Mouse (Mus musculus): ENCODE measurements around the gene Gpsm3. TPM values are rescaled to one million over a fixed set of nuclear protein-coding genes. Genes with fewer than 3 reads are reported as not detected.

Gpsm3 gene
- polyA plus RNA-seq, 1 experiment from 2014 or later, result 7.5 TPM

DNA sequence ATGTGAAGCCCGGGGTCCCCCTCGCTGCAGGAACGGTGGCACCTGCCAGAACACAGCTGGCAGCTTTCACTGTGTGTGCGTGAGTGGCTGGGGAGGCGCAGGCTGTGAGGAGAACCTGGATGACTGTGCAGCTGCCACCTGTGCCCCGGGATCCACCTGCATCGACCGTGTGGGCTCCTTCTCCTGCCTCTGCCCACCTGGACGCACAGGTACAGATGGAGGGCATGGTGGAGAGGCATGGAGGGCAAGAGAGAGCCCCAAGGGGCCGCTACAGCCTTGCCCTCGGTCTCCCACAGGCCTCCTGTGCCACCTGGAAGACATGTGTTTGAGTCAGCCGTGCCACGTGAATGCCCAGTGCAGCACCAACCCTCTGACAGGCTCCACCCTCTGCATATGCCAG, 21.2 kb upstream of the Gpsm3 start:
- no peaks in the 10 kb centered on the region for H3K36me3 ChIP-seq (ENCODE audit: control insufficient read depth, insufficient read depth, low read length)
- WGBS, result 80% methylated on average over 11 of the region's 13 CpGs
- H3K4me1 ChIP-seq (ENCODE audit: control insufficient read depth, insufficient read depth, low read length), result 0 out of 2 replicates have a peak, but pooled peaks cover 4% of the 10 kb centered on the region
- no peak overlapping the region for H3K27ac ChIP-seq (replicated peaks; ENCODE audit: low read depth, low read length)
- H3K4me3 ChIP-seq (ENCODE audit: low read depth, low read length), result no peak overlapping the region
- ATAC-seq (ENCODE audit: low read depth) (no peak), DNase-seq (ENCODE audit: low spot score) (no peak)
- no peak overlapping the region for H3K4me2 ChIP-seq (ENCODE audit: low read depth, low read length)
- H3K9me3 ChIP-seq (ENCODE audit: control insufficient read depth, low read length), result no peaks in the 10 kb centered on the region
- no peaks in the 10 kb centered on the region for H3K27me3 ChIP-seq (replicated peaks; ENCODE audit: control insufficient read depth, insufficient read depth, low read length)
- no peak overlapping the region for H3K9ac ChIP-seq (ENCODE audit: low read depth, low read length)

DNA sequence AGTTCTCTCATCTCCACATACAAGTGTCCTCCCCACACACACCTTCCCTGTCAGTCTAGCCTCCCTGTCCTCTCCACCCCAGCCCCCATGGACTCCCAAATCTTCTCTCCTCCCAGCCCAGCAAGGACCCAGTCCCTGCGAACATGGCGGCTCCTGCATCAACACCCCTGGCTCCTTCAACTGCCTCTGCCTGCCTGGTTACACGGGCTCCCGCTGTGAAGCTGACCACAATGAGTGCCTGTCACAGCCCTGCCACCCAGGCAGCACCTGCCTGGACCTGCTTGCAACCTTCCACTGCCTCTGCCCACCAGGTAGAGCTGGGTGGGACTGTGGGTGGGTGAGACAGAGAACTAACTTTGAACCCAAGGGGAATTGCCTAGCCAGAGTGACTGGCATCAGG, 19.7 kb upstream of the Gpsm3 start:
- no peak overlapping the region for H3K27ac ChIP-seq (replicated peaks; ENCODE audit: low read depth, low read length)
- no peaks in the 10 kb centered on the region for H3K36me3 ChIP-seq (ENCODE audit: control insufficient read depth, insufficient read depth, low read length)
- H3K9ac ChIP-seq (ENCODE audit: low read depth, low read length), result no peak overlapping the region
- no peak overlapping the region for H3K4me2 ChIP-seq (ENCODE audit: low read depth, low read length)
- no peak for DNase-seq (ENCODE audit: low spot score)
- WGBS, result 66% methylated on average over 4 of the region's 4 CpGs
- no peak overlapping the region for H3K4me3 ChIP-seq (ENCODE audit: low read depth, low read length)
- no peaks in the 10 kb centered on the region for H3K27me3 ChIP-seq (replicated peaks; ENCODE audit: control insufficient read depth, insufficient read depth, low read length)
- no peaks in the 10 kb centered on the region for H3K4me1 ChIP-seq (ENCODE audit: control insufficient read depth, insufficient read depth, low read length)
- no peak for ATAC-seq (ENCODE audit: low read depth)
- H3K9me3 ChIP-seq (ENCODE audit: control insufficient read depth, low read length), result no peaks in the 10 kb centered on the region

DNA sequence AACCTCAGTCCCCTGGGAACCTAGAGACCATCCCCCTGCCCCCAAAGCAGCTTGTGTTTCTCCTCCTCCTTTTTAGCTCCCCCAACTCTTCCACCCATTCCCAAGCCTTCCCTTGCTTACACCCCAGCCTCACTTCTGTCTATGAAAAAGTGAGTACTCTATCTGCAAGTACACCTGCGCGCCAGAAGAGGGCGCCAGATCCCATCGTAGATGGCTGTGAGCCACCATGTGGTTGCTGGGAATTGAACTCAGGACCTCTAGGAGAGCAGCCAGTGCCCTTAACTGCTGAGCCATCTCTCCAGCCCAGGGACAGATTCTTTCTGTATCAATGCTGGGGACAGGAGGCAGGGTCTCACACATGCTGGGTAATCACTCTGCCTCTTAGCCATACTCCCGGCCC, 17.7 kb upstream of the Gpsm3 start:
- no peak for DNase-seq (ENCODE audit: low spot score)
- ATAC-seq (ENCODE audit: low read depth), result no peak
- WGBS, result 10% methylated on average over 5 of the region's 5 CpGs

DNA sequence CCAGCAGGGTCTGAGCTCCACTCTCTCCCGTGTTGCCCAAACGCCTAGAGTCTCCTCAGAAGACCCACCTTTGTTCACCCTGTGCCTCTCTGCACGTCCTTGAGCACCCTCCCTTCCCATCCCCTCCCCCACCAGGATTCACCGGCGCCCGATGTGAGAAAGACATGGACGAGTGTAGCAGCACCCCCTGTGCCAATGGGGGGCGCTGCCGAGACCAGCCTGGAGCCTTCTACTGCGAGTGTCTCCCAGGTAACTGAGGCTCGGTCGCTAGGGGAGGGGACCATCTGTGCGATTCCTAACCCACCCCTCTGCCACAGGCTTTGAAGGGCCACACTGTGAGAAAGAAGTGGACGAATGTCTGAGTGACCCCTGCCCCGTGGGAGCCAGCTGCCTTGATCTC, 17.2 kb upstream of the Gpsm3 start:
- H3K36me3 ChIP-seq (ENCODE audit: control insufficient read depth, insufficient read depth, low read length), result no peaks in the 10 kb centered on the region
- H3K4me1 ChIP-seq (ENCODE audit: control insufficient read depth, insufficient read depth, low read length), result no peaks in the 10 kb centered on the region
- ATAC-seq (ENCODE audit: low read depth), result no peak
- no peak for DNase-seq (ENCODE audit: low spot score)
- 17% methylated on average over 14 of the region's 15 CpGs for WGBS
- H3K27me3 ChIP-seq (replicated peaks; ENCODE audit: control insufficient read depth, insufficient read depth, low read length), result no peaks in the 10 kb centered on the region
- H3K4me2 ChIP-seq (ENCODE audit: low read depth, low read length), result no peak overlapping the region
- H3K4me3 ChIP-seq (ENCODE audit: low read depth, low read length), result no peak overlapping the region
- no peaks in the 10 kb centered on the region for H3K9me3 ChIP-seq (ENCODE audit: control insufficient read depth, low read length)
- no peak overlapping the region for H3K9ac ChIP-seq (ENCODE audit: low read depth, low read length)
- H3K27ac ChIP-seq (replicated peaks; ENCODE audit: low read depth, low read length), result no peak overlapping the region

More for the DNA sequence above, 17.7 kb upstream of the Gpsm3 start:
- no peaks in the 10 kb centered on the region for H3K9me3 ChIP-seq (ENCODE audit: control insufficient read depth, low read length)
- H3K27me3 ChIP-seq (replicated peaks; ENCODE audit: control insufficient read depth, insufficient read depth, low read length), result no peaks in the 10 kb centered on the region
- H3K9ac ChIP-seq (ENCODE audit: low read depth, low read length), result no peak overlapping the region
- no peak overlapping the region for H3K4me3 ChIP-seq (ENCODE audit: low read depth, low read length)
- no peak overlapping the region for H3K4me2 ChIP-seq (ENCODE audit: low read depth, low read length)
- no peaks in the 10 kb centered on the region for H3K4me1 ChIP-seq (ENCODE audit: control insufficient read depth, insufficient read depth, low read length)
- H3K36me3 ChIP-seq (ENCODE audit: control insufficient read depth, insufficient read depth, low read length), result no peaks in the 10 kb centered on the region
- no peak overlapping the region for H3K27ac ChIP-seq (replicated peaks; ENCODE audit: low read depth, low read length)

DNA sequence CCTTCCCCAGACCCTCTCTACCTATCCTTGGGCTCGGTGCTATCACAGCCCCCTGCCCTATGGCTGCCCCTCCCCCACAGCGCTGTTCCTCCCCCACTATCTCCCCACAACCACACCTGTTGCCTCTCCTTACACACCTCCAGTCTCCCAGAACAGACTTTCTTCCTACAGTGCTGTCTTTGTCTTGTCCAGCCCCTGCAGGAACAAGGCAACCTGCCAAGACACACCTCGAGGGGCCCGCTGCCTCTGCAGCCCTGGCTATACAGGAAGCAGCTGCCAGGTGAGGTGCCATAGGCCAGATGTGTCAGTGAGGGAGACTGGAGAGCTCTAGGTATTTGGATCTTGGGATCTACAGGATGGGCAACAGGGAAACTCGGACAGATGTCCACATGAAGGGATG, 13.0 kb upstream of the Gpsm3 start:
- DNase-seq (ENCODE audit: low spot score), result peak; percentile 37
- H3K27ac ChIP-seq (replicated peaks; ENCODE audit: low read depth, low read length), result no peak overlapping the region
- H3K9me3 ChIP-seq (ENCODE audit: control insufficient read depth, low read length), result no peaks in the 10 kb centered on the region
- H3K4me2 ChIP-seq (ENCODE audit: low read depth, low read length), result no peak overlapping the region
- H3K4me3 ChIP-seq (ENCODE audit: low read depth, low read length), result no peak overlapping the region
- no peak overlapping the region for H3K9ac ChIP-seq (ENCODE audit: low read depth, low read length)
- no peaks in the 10 kb centered on the region for H3K27me3 ChIP-seq (replicated peaks; ENCODE audit: control insufficient read depth, insufficient read depth, low read length)
- 64% methylated on average over 5 of the region's 5 CpGs for WGBS
- H3K4me1 ChIP-seq (ENCODE audit: control insufficient read depth, insufficient read depth, low read length), result no peaks in the 10 kb centered on the region
- ATAC-seq (ENCODE audit: low read depth), result no peak
- no peaks in the 10 kb centered on the region for H3K36me3 ChIP-seq (ENCODE audit: control insufficient read depth, insufficient read depth, low read length)

DNA sequence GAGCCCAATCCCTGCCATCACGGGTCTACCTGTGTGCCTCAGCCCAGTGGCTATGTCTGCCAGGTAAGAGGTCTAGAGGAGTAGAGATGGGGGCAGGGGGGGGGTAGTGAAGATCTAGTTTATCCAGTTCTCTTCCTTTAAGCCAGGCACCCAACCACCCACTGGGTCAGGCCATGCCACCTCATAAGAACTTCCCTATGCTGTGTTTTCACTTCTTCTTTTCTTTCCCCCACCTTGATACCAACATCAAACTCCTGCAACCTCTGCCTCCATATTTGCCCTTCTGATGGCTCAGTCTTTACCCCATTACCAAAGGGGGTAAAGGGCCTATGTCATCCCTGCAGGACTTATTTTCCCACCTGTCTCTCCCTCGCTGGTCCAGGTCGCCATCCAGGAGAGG, 11.5 kb upstream of the Gpsm3 start:
- no peaks in the 10 kb centered on the region for H3K36me3 ChIP-seq (ENCODE audit: control insufficient read depth, insufficient read depth, low read length)
- H3K9me3 ChIP-seq (ENCODE audit: control insufficient read depth, low read length), result no peaks in the 10 kb centered on the region
- H3K4me3 ChIP-seq (ENCODE audit: low read depth, low read length), result no peak overlapping the region
- H3K9ac ChIP-seq (ENCODE audit: low read depth, low read length), result no peak overlapping the region
- H3K27me3 ChIP-seq (replicated peaks; ENCODE audit: control insufficient read depth, insufficient read depth, low read length), result no peaks in the 10 kb centered on the region
- ATAC-seq (ENCODE audit: low read depth), result no peak
- H3K27ac ChIP-seq (replicated peaks; ENCODE audit: low read depth, low read length), result no peak overlapping the region
- H3K4me2 ChIP-seq (ENCODE audit: low read depth, low read length), result no peak overlapping the region
- WGBS, result 78% methylated on average over 3 of the region's 3 CpGs
- no peaks in the 10 kb centered on the region for H3K4me1 ChIP-seq (ENCODE audit: control insufficient read depth, insufficient read depth, low read length)
- DNase-seq (ENCODE audit: low spot score), result no peak

DNA sequence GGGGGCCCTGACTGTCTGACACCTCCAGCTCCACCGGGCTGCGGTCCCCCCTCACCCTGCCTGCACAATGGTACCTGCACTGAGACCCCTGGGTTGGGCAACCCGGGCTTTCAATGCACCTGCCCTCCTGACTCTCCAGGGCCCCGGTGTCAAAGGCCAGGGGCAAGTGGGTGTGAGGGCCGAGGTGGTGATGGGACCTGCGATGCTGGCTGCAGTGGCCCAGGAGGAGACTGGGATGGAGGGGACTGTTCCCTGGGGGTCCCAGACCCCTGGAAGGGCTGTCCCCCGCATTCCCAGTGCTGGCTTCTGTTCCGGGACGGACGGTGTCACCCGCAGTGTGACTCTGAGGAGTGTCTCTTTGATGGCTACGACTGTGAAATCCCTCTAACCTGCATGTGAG, 7.1 kb upstream of the Gpsm3 start:
- Histone ChIP-seq H3K4me3 (ENCODE audit: low read depth, low read length) (no peak overlapping the region), H3K36me3 (ENCODE audit: control insufficient read depth, insufficient read depth, low read length) (no peaks in the 10 kb centered on the region), H3K9me3 (ENCODE audit: control insufficient read depth, low read length) (no peaks in the 10 kb centered on the region), H3K4me2 (ENCODE audit: low read depth, low read length) (no peak overlapping the region), H3K4me1 (ENCODE audit: control insufficient read depth, insufficient read depth, low read length) (peaks cover 9% of the 10 kb centered on the region), H3K27ac (replicated peaks; ENCODE audit: low read depth, low read length) (no peak overlapping the region), H3K27me3 (replicated peaks; ENCODE audit: control insufficient read depth, insufficient read depth, low read length) (no peaks in the 10 kb centered on the region), H3K9ac (ENCODE audit: low read depth, low read length) (no peak overlapping the region)
- no peak for ATAC-seq (ENCODE audit: low read depth)
- 80% methylated on average over 11 of the region's 12 CpGs for WGBS
- DNase-seq (ENCODE audit: low spot score), result no peak

DNA sequence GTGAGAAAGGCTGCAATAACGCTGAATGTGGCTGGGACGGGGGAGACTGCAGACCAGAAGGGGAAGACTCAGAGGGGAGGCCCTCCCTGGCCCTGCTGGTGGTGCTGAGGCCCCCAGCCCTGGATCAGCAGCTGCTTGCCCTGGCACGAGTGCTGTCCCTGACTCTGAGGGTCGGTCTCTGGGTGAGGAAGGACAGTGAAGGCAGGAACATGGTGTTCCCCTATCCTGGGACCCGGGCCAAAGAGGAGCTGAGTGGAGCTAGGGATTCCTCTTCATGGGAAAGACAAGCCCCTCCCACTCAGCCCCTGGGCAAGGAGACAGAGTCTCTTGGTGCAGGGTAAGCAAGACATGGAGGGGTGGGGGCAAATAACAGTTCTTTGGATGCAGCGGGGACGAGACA, 6.2 kb upstream of the Gpsm3 start:
- Histone ChIP-seq H3K9me3 (ENCODE audit: control insufficient read depth, low read length) (no peaks in the 10 kb centered on the region), H3K4me3 (ENCODE audit: low read depth, low read length) (no peak overlapping the region), H3K27ac (replicated peaks; ENCODE audit: low read depth, low read length) (no peak overlapping the region), H3K36me3 (ENCODE audit: control insufficient read depth, insufficient read depth, low read length) (no peaks in the 10 kb centered on the region), H3K4me2 (ENCODE audit: low read depth, low read length) (no peak overlapping the region), H3K27me3 (replicated peaks; ENCODE audit: control insufficient read depth, insufficient read depth, low read length) (no peaks in the 10 kb centered on the region), H3K9ac (ENCODE audit: low read depth, low read length) (no peak overlapping the region), H3K4me1 (ENCODE audit: control insufficient read depth, insufficient read depth, low read length) (peaks cover 14% of the 10 kb centered on the region)
- ATAC-seq (ENCODE audit: low read depth) (no peak), DNase-seq (ENCODE audit: low spot score) (no peak)
- WGBS, result 66% methylated on average over 7 of the region's 7 CpGs

DNA sequence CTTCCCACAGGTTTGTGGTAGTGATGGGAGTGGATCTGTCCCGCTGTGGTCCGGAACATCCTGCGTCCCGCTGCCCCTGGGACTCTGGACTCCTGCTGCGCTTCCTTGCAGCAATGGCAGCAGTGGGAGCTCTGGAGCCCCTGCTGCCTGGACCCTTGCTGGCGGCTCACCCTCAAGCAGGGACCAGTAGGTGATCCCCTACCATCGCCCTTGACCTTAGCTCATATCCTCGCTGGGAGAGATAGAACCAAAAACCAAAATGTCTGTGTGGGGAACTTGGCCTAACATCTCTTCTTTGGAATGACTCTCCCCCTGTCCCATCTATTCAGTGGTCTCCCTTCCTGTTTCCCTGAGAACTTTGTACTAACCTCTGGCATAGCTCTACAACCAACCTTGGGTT, 5.8 kb upstream of the Gpsm3 start:
- Histone ChIP-seq H3K27ac (replicated peaks; ENCODE audit: low read depth, low read length) (no peak overlapping the region), H3K4me1 (ENCODE audit: control insufficient read depth, insufficient read depth, low read length) (peaks cover 18% of the 10 kb centered on the region), H3K9me3 (ENCODE audit: control insufficient read depth, low read length) (no peaks in the 10 kb centered on the region), H3K9ac (ENCODE audit: low read depth, low read length) (no peak overlapping the region), H3K4me3 (ENCODE audit: low read depth, low read length) (no peak overlapping the region), H3K36me3 (ENCODE audit: control insufficient read depth, insufficient read depth, low read length) (no peaks in the 10 kb centered on the region), H3K27me3 (replicated peaks; ENCODE audit: control insufficient read depth, insufficient read depth, low read length) (no peaks in the 10 kb centered on the region), H3K4me2 (ENCODE audit: low read depth, low read length) (no peak overlapping the region)
- ATAC-seq (ENCODE audit: low read depth), result no peak
- WGBS, result 83% methylated on average over 8 of the region's 8 CpGs
- no peak for DNase-seq (ENCODE audit: low spot score)

All from embryonic facial prominence, embryonic 14.5 days (tissue).